In the genomic region with DNA sequence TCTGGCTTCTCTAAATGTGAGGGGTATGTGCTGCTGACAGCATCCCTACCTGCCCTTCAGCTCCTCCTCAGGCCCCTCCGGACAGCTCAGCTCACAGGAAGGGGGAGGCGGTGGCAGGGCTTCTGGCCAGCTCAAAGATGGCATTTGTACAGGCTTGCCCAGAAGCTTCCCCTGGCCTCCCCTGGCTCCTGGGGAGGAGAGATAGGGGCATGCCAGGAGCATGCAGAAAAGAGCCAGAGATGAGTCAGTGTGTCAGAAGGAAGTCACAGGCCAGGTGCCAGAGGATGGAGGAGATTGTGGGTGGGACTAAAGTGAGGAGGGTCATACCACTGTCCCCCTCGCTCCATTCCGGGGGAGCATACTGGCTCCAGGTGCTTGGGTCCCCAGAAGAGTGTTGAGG, we compare ENCODE assay signal across 34 mouse cellular contexts. TPM values are rescaled to one million over a fixed set of nuclear protein-coding genes. Genes with fewer than 3 reads are reported as not detected.
DNase-seq lines count a peak whose midpoint lies in the region; ATAC-seq lines count a peak whose summit lies in the region.
"Had no signal": no experiment of that assay in that cellular context is flagged by ENCODE, and none has a peak within 500 bp of the region (broad histone marks: within the 10 kb centered on the region; RNA-seq: fewer than 3 reads in every experiment).

No protein-coding gene starts in this region.

- H3K9ac ChIP-seq in neural tube, embryonic 15.5 days (replicated peaks): no peak overlapping the region
- H3K9ac ChIP-seq: embryonic facial prominence, embryonic 15.5 days; forebrain, embryonic 12.5 days; forebrain, postnatal 0 days; intestine, embryonic 15.5 days; liver, embryonic 14.5 days; midbrain, embryonic 15.5 days; neural tube, embryonic 12.5 days; stomach, embryonic 15.5 days had no signal

- H3K4me1 ChIP-seq in neural tube, embryonic 15.5 days: peaks cover 11% of the 10 kb centered on the region
- H3K4me1 ChIP-seq: midbrain, embryonic 15.5 days had no signal

- ATAC-seq in cerebellum, adult (ENCODE audit: insufficient number of reproducible peaks, low FRiP score, low TSS enrichment): peak; percentile 51; the same call in 1 of the 2 replicates
- ATAC-seq in neural tube, embryonic 15.5 days (ENCODE audit: low FRiP score): no peak
- ATAC-seq: CD4-positive, CD25-positive, alpha-beta regulatory T cell, adult 4 months; forebrain, postnatal 0 days; hindbrain, embryonic 16.5 days; intestine, embryonic 15.5 days; midbrain, embryonic 15.5 days had no signal

- H3K27ac ChIP-seq in neural tube, embryonic 15.5 days (replicated peaks): no peak overlapping the region
- H3K27ac ChIP-seq: embryonic facial prominence, embryonic 10.5 days; embryonic facial prominence, embryonic 15.5 days; forebrain, embryonic 12.5 days; intestine, embryonic 15.5 days; kidney, postnatal 0 days; liver, embryonic 14.5 days; midbrain, embryonic 15.5 days; neural tube, embryonic 12.5 days; stomach, embryonic 15.5 days had no signal

- no peak overlapping the region for H3K4me3 ChIP-seq in neural tube, embryonic 15.5 days (replicated peaks)
- H3K4me3 ChIP-seq: embryonic facial prominence, embryonic 10.5 days; embryonic facial prominence, embryonic 15.5 days; forebrain, embryonic 12.5 days; intestine, embryonic 15.5 days; midbrain, embryonic 15.5 days; neural tube, embryonic 12.5 days; stomach, embryonic 15.5 days had no signal

- H3K27me3 ChIP-seq in neural tube, embryonic 15.5 days (replicated peaks): peaks cover 6% of the 10 kb centered on the region; the same call in 1 of the 2 replicates
- H3K27me3 ChIP-seq: stomach, embryonic 15.5 days had no signal

- 90% methylated on average over 4 of the region's 4 CpGs for WGBS in neural tube, embryonic 15.5 days

- intact Hi-C loops in left cerebral cortex, postnatal 4 days (cut with DNase I): no loop called here

- no peak for DNase-seq in cerebellum, postnatal 4 days (ENCODE audit: low spot score in 2 of 2)
- peak; percentile 70 for DNase-seq in brain, adult 2 months (ENCODE audit: low read depth, low spot score)
- peak; percentile 28 for DNase-seq in cerebellum, adult 8-10 months
- DNase-seq in cerebellum, postnatal 25 days: peak; percentile 67 to 78
- no peak for DNase-seq in urinary bladder, postnatal 36 days (ENCODE audit: low spot score in 2 of 2)
- no peak for DNase-seq in left cerebral cortex, postnatal 4 days
- DNase-seq: adrenal gland, postnatal 14 days; forebrain, postnatal 0 days; kidney, adult 8-10 months; kidney, postnatal 4 days; layer of hippocampus, postnatal 36 days; liver; lung, adult 2 months; lung, postnatal 10 days; right cerebral cortex, postnatal 25 days; thymus, adult 18-20 months; thymus, postnatal 25 days had no signal

- H3K9me3 ChIP-seq in neural tube, embryonic 15.5 days (replicated peaks): no peaks in the 10 kb centered on the region
- H3K9me3 ChIP-seq: embryonic facial prominence, embryonic 10.5 days; embryonic facial prominence, embryonic 15.5 days; forebrain, embryonic 12.5 days; intestine, embryonic 15.5 days; midbrain, embryonic 15.5 days; neural tube, embryonic 12.5 days; stomach, embryonic 15.5 days had no signal

- H3K4me2 ChIP-seq in neural tube, embryonic 15.5 days: no peak overlapping the region
- H3K4me2 ChIP-seq: embryonic facial prominence, embryonic 15.5 days; forebrain, embryonic 12.5 days; intestine, embryonic 15.5 days; midbrain, embryonic 15.5 days; neural tube, embryonic 12.5 days; stomach, embryonic 15.5 days had no signal

- H3K36me3 ChIP-seq in neural tube, embryonic 15.5 days: no peaks in the 10 kb centered on the region
- H3K36me3 ChIP-seq: embryonic facial prominence, embryonic 10.5 days; embryonic facial prominence, embryonic 15.5 days; forebrain, embryonic 12.5 days; intestine, embryonic 15.5 days; midbrain, embryonic 15.5 days; neural tube, embryonic 12.5 days; stomach, embryonic 15.5 days had no signal

RNA-seq across cellular contexts. Expression of a gene that starts 14.3 kb away (rescaled TPM):
- 1 to 10 TPM; 6.1 to 6.6 TPM for total RNA-seq in left cerebral cortex, postnatal 4 days (2021)
- polyA plus RNA-seq in neural tube, embryonic 15.5 days (2015; fragmentation: Nextera tagmentation; extraction: Ambion mirVana): 4.8 and 8.7 TPM in 2 replicates
- total RNA-seq: gastrocnemius, adult 8-10 months; gastrocnemius, postnatal 4 days; heart, postnatal 25 days had no signal
- polyA plus RNA-seq: CD4-positive, CD25-positive, alpha-beta regulatory T cell, adult 4 months; intestine, embryonic 15.5 days had no signal

RNA-seq across cellular contexts. Expression of a gene that starts 17.1 kb away (rescaled TPM):
- total RNA-seq in left cerebral cortex, postnatal 4 days (2021): 1 to 10 TPM; 6.5 to 7.4 TPM
- polyA plus RNA-seq in neural tube, embryonic 15.5 days (2015; fragmentation: Nextera tagmentation; extraction: Ambion mirVana): 5.4 and 6.2 TPM in 2 replicates
- polyA plus RNA-seq: CD4-positive, CD25-positive, alpha-beta regulatory T cell, adult 4 months had no signal

RNA-seq across cellular contexts. Expression of a gene that starts 51.6 kb away (rescaled TPM):
- 10 to 100 TPM; 23.8 to 24.9 TPM for total RNA-seq in left cerebral cortex, postnatal 4 days (2021)
- polyA plus RNA-seq in neural tube, embryonic 15.5 days (2015; fragmentation: Nextera tagmentation; extraction: Ambion mirVana): 25.6 and 25.8 TPM in 2 replicates
- total RNA-seq: heart, postnatal 25 days had no signal
- polyA plus RNA-seq: CD4-positive, CD25-positive, alpha-beta regulatory T cell, adult 4 months; heart, embryonic 14.5 days; liver, embryonic 14.5 days had no signal

Comparison
In these comparisons a context has a peak if more than half of its experiments do, and no peak if none do; other contexts are left out.
1. DNase-seq: peak in brain, adult 2 months (single experiment), cerebellum, adult 8-10 months (single experiment) and cerebellum, postnatal 25 days (2 of 2); none in cerebellum, postnatal 4 days (0 of 2), urinary bladder, postnatal 36 days (0 of 2) and left cerebral cortex, postnatal 4 days (single experiment).